Mouse (Mus musculus) T-helper 17 cell (primary cell): ENCODE measurements around the gene Snap47.

Source experiments
- in situ Hi-C, 2 experiments: fragments of 300-600 bp; cut with MboI, MseI; formaldehyde crosslinking; loops; 1 replicate in 1 of 2; 2 replicates in 1 of 2; pipeline ENCODE4 v1.15.1; 2025; ENCODE audit warnings: high pct_unique_total_duplicates in 2 of 2

The Snap47 gene

GRCm38 (mm10) chr11:59451086-59451485 lies at the start of gene Snap47:
Gene Snap47 (minus strand): TSS chr11:59451186.
- in situ Hi-C loops, result no loop called here

- in situ Hi-C loops, result no loop called here
These were observed 46.8 kb upstream of the Snap47 start for GRCm38 (mm10) chr11:59497747-59498146.

- in situ Hi-C loops, result no loop called here
These were observed 45.8 kb upstream of the Snap47 start for GRCm38 (mm10) chr11:59496672-59497310.

- in situ Hi-C loops, result loop anchor here in 1 of 2 experiments (10.0 kb wide), 1 partner anchor 381 kb away; no protein-coding TSS in a partner anchor
These were observed 35.2 kb upstream of the Snap47 start for GRCm38 (mm10) chr11:59486222-59486621.

GRCm38 (mm10) chr11:59485641-59486040 lies 34.7 kb upstream of the Snap47 start:
- in situ Hi-C loops, result loop anchor here in 1 of 2 experiments (10.0 kb wide), 1 partner anchor 381 kb away; no protein-coding TSS in a partner anchor

- in situ Hi-C loops, result loop anchor here (5.0 to 10.0 kb wide), 3 partner anchors 181 to 378 kb away; no protein-coding TSS in a partner anchor
These were observed 32.2 kb upstream of the Snap47 start for GRCm38 (mm10) chr11:59483212-59483611.

GRCm38 (mm10) chr11:59477240-59477639 lies 26.3 kb upstream of the Snap47 start:
- in situ Hi-C loops, result no loop called here

GRCm38 (mm10) chr11:59472326-59472677 lies 21.3 kb upstream of the Snap47 start, which contains the start of gene Zfp867:
Gene Zfp867 (minus strand): TSS chr11:59472474.
- in situ Hi-C loops, result no loop called here

GRCm38 (mm10) chr11:59471413-59472325 lies 20.7 kb upstream of the Snap47 start:
- in situ Hi-C loops, result no loop called here

GRCm38 (mm10) chr11:59460459-59460858 lies 9.5 kb upstream of the Snap47 start:
- in situ Hi-C loops, result no loop called here

GRCm38 (mm10) chr11:59458973-59459372 lies 8.0 kb upstream of the Snap47 start:
- in situ Hi-C loops, result no loop called here

- in situ Hi-C loops, result no loop called here
These were observed 5.9 kb upstream of the Snap47 start for GRCm38 (mm10) chr11:59456891-59457290.

GRCm38 (mm10) chr11:59456346-59456745 lies 5.4 kb upstream of the Snap47 start:
- in situ Hi-C loops, result no loop called here

- in situ Hi-C loops, result no loop called here
These were observed 685 bp downstream of the Snap47 start for GRCm38 (mm10) chr11:59450230-59450771.

GRCm38 (mm10) chr11:59449741-59450229 lies 1.2 kb downstream of the Snap47 start, which contains the start of gene Jmjd4:
Gene Jmjd4 (plus strand): TSS chr11:59450045.
- in situ Hi-C loops, result no loop called here

GRCm38 (mm10) chr11:59443102-59443501 lies 7.9 kb downstream of the Snap47 start:
- in situ Hi-C loops, result no loop called here

- in situ Hi-C loops, result no loop called here
These were observed 13.0 kb downstream of the Snap47 start for GRCm38 (mm10) chr11:59437954-59438353.

GRCm38 (mm10) chr11:59432261-59432660 lies 18.7 kb downstream of the Snap47 start:
- in situ Hi-C loops, result no loop called here

GRCm38 (mm10) chr11:59429959-59430358 lies 21.0 kb downstream of the Snap47 start:
- in situ Hi-C loops, result no loop called here

- in situ Hi-C loops, result no loop called here
These were observed 22.8 kb downstream of the Snap47 start for GRCm38 (mm10) chr11:59428057-59428660.

GRCm38 (mm10) chr11:59425671-59426101 lies 25.3 kb downstream of the Snap47 start:
- in situ Hi-C loops, result no loop called here
